Mouse (Mus musculus): ENCODE measurements around the gene Slc22a1. TPM values are rescaled to one million over a fixed set of nuclear protein-coding genes. Genes with fewer than 3 reads are reported as not detected.

The Slc22a1 gene
- total RNA-seq, 2 experiments from 2014 or later = not detected

DNA sequence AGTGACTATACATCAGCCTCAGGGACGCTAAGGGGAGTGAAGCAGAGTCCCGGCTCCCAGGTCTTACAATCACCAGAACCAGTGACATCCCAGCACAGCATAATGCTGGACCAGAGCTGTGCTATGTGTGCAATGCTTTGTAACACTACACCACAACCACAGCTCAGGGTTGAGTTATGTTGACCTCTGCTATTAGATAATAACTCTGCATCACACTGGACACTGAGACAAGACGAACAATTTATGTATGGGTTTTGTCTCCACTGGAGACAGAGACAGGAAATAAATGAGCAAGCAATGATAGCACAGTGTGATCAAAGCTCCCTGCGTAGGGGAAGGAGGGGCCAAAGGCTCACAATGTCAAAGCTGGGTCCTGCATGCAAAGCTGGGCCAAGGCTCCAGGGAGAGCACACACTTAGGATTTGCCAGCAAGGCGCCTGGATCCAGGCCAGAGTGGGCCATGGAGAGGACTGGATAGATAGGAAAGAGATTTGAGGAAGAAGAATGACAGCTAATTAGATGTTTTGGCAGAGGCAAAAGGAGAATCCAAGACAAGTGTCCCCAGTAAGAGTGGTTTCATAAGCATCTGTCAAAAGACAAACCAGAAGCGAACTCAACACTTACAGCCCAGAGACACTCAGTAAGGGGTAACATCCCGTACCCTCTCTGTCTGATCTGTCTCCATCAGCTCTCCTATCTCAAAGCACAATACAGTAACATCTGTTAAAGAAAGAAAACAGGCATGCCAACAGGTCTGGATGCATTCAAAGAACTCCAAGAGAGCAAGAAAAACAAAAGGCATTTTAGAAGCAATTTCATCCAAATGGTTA lies 43.6 kb downstream of the Slc22a1 start:
- no peak for DNase-seq

DNA sequence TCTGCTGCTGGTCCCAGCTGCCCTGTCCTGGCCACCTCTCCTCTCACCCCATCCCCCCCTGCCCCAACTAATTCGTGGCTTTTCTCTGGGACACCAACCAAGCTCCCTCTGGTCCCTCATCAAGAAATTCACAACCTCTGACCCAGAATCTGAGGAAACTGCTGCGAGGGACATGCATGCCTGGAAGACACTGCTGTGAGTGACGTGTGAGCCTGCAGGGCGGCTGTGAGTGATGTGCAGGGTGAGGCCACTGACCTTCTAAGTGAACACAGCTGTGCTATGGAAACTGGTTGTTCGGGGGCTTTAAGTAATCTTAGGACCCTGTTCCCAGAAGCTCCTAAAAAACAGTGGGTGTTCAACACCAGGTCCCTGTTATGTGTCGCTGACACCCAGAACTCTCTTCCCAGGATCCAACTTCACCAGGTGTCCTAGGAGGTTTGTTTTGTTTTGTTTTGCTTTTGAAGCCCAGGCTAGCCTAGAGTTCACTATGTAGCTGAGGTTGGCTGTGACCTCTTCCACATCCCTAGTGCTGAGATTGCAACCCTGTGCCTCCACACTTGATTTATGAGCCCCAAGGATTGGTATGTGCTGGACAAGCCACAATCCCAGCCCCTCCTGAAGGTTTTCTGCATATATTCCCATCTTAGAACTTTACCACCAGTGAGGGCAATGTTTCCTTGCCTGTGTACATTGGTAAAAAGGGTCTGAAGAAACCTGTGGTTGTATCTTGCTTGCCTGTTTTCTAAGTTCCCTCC lies 44.5 kb downstream of the Slc22a1 start:
- no peak for DNase-seq

DNA sequence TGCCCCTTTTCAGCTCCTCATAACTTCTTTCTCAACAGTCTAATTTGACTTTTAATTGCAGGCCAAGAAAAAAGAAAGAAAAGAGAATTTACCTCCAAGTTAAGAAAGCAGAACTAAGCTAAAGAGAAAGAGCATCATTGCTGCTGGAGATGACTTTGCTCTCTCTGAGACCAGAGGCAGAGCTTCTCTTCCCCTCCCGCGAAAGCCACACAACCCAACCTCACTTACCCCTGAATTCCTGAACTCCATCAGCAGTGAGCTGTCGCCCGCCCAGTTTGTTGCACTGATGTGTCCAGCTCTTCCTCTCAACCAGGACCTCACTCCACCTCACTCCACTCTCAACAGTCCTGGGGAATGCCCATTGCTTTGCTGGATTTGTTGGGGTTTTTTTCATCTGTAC lies 47.6 kb downstream of the Slc22a1 start:
- DNase-seq = no peak

DNA sequence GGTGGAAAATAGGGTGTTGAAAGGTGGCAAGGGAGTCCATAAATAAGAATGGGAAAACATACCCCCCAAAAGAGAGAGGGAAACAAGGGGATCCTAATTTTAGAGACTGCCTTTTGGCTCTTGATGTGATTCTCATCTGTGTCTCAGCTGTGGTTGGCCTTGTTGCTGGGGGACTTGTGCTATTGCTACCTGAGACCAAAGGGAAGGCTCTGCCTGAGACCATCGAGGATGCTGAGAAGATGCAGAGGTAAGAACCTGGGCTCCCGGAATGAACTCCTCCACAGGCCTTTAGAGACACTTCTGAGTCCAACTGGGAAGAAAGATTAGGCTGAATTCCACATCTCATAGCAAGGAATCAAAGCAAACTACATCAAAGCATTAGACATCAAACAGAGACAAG lies 56.0 kb downstream of the Slc22a1 start:
- DNase-seq = no peak

DNA sequence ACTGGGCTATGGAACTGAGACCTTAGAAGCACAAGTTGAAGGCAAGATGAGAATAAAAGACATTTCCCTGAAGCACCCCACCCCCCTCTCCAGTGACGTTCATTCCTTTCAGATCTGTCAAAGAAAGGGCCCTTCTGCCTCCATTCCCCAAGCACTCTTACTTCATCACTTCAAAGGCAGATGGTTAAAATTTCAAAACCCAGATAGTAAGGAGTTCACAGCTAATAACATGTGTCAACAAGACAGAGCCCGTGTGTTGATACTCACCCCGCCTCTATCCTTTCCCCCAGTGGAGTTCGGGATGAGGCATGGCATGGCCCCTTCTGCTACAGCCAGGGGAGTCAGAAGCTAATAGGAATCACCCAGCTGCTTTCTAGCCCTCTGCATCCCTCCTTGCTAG lies 60.2 kb downstream of the Slc22a1 start:
- no peak for DNase-seq

DNA sequence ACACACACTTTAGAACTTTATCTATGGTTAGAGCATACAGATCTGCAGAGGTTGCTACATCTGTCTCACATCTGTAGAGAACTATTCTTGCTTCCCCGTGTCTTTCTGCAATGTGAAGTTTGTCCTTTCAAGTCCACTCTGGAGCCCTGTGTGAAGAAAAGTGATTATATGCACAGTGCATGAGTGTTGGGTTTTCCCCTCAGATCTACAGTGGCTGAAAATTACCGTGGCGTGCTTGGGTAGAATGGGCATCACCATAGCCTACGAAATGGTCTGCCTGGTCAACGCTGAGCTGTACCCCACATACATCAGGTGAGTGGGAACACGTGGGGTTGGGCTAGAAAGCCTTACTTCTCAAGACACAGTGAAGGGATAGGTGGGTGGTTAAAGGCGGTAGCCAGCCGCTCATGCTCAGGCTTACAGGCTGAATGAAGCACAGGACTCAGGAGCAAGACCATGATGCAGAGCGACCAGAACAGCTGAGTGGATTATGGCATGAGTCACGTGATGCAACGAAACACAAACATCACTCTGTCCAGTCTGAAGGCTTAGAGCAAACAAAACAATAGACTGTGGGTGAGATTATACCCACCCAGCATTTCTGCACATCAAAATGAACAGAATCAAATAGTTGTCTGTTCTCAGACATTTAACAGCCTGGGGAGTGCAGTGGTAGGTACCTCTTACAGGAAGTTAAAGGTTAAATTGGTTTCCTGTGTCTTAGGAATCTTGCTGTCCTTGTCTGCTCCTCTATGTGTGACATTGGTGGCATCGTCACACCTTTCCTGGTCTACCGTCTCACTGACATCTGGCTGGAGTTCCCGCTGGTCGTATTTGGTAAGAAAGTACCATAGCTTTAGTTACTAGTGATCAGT lies 60.9 kb downstream of the Slc22a1 start:
- DNase-seq = no peak

DNA sequence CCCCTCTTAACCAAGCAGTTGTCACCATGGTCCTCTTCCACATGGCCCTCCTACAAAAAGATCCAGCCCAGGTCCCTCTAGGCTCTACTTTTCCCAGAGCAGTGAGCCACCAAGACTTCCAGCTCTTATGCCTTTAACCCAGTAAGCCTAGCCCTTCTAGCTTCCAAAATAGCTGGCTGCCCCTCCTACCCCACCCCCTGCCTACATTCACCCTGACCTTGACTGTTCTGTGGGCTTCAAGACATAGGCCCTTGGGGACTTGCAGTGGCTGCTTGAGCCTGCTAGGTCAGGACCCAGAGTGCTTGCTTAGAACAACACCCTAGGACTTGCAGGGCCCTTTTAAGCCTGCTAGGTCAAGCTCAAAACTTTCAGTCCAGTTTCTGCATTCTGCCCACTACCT lies 68.4 kb downstream of the Slc22a1 start:
- no peak for DNase-seq

DNA sequence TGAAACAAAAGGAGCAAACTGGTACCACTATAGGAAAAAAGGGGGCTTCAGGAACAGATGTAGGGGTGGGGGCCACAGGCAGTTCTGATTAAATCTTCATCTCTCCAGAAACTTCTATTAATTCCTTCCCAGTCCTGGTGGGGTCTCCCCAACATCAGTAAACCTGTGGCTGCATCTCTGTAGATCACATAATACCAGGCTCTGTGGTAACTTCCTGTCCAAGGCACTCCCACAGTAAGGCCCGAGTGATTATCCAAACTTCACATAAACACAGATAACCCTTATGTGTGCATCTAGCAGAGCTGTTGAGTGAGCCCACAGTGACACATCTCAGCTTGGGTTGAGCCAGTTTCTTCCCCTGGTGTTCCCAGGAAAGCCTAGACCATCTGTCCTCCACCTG lies 69.0 kb downstream of the Slc22a1 start:
- no peak for DNase-seq

Other genes starting within 250 kb of the Slc22a1 start
- 1 to 10 TPM; 4.5 to 6.3 TPM for gene Slc22a3, start 168.1 kb downstream of the Slc22a1 start, total RNA-seq (2021)
- gene Slc22a2, start 91.7 kb downstream of the Slc22a1 start, total RNA-seq (2021) = not detected
- 100 to 1,000 TPM in 1 of 2 experiments, 10 to 100 TPM in 1; 92.0 to 114 TPM for gene Igf2r, start 93.8 kb upstream of the Slc22a1 start, total RNA-seq (2021)
- gene Mas1, start 192.3 kb upstream of the Slc22a1 start, total RNA-seq (2021) = under 1 TPM; 0.59 to 0.72 TPM
- gene Mrgprh, start 200.2 kb upstream of the Slc22a1 start, total RNA-seq (2021) = 1 to 10 TPM; 1.8 to 2.3 TPM
- gene Pnldc1, start 234.4 kb upstream of the Slc22a1 start, total RNA-seq (2021) = under 1 TPM; 0.20 to 0.26 TPM
- 100 to 1,000 TPM; 238 to 250 TPM for gene Tcp1, start 239.9 kb upstream of the Slc22a1 start, total RNA-seq (2021)
- gene Mrpl18, start 240.5 kb upstream of the Slc22a1 start, total RNA-seq (2021) = 10 to 100 TPM; 81.3 to 85.7 TPM

All from gastrocnemius, postnatal 10 days (tissue).